Mouse (Mus musculus) midbrain, embryonic 14.5 days (tissue): ENCODE measurements around the gene Olfr1444. TPM values are rescaled to one million over a fixed set of nuclear protein-coding genes. Genes with fewer than 3 reads are reported as not detected.

ENCODE experiments used
- ATAC-seq: fragments of 200-750 bp; cut with Nextera tagmentation; 2 replicates; pipeline ENCODE4 v1.8.0; 2017; ENCODE audit warnings: moderate number of reproducible peaks, moderate library complexity; ENCODE audit not compliant: low FRiP score, low TSS enrichment
- DNase-seq: peaks from one replicate; pipeline ENCODE4 v3.0.0-alpha.2; 2015
- H3K27ac ChIP-seq: fragments of 300-500 bp; sonication (generic); replicated peaks from 2 replicates; pipeline ENCODE4 v1.5.1; 2014; ENCODE audit warnings: mild to moderate bottlenecking, low read depth, low read length, moderate library complexity
- H3K27me3 ChIP-seq: fragments of 300-500 bp; sonication (generic); 2 replicates; pipeline ENCODE4 v1.6.1; 2014; ENCODE audit warnings: low read length, control low read depth, mixed read lengths; ENCODE audit not compliant: control insufficient read depth, insufficient read depth
- H3K36me3 ChIP-seq: fragments of 300-500 bp; sonication (generic); 2 replicates; pipeline ENCODE4 v1.6.1; 2014; ENCODE audit warnings: low read length, control low read depth; ENCODE audit not compliant: control insufficient read depth, insufficient read depth
- H3K4me1 ChIP-seq: fragments of 300-500 bp; sonication (generic); 2 replicates; pipeline ENCODE4 v1.6.1; 2014; ENCODE audit warnings: mild to moderate bottlenecking, antibody characterized with exemption, low read length, control low read depth; ENCODE audit not compliant: control insufficient read depth, insufficient read depth
- H3K4me2 ChIP-seq: fragments of 300-500 bp; sonication (generic); 2 replicates; pipeline ENCODE4 v1.6.1; 2014; ENCODE audit warnings: mild to moderate bottlenecking, low read length, moderate library complexity
- H3K4me3 ChIP-seq: fragments of 300-500 bp; sonication (generic); replicated peaks from 2 replicates; pipeline ENCODE4 v1.5.1; 2014; ENCODE audit warnings: low read depth, low read length
- H3K9ac ChIP-seq: fragments of 300-500 bp; sonication (generic); replicated peaks from 2 replicates; pipeline ENCODE4 v1.6.1; 2014; ENCODE audit warnings: mild to moderate bottlenecking, low read length, moderate library complexity
- H3K9me3 ChIP-seq: fragments of 300-500 bp; sonication (generic); 2 replicates; pipeline ENCODE4 v1.6.1; 2016; ENCODE audit warnings: low read length, control low read depth, mixed read lengths; ENCODE audit not compliant: control insufficient read depth
- WGBS: fragments of 180-500 bp; shearing (Covaris S2); extraction: QIAGEN DNeasy Blood & Tissue Kit; methylation state at CpG from one replicate; pipeline ENCODE4 v1.1.7; 2014; 5-methylcytosine and 5-hydroxymethylcytosine counted together
- polyA plus RNA-seq: library from polyadenylated mRNA; unstranded; fragments of >200 nt; fragmentation: Nextera tagmentation; extraction: Ambion mirVana; gene quantifications from 2 replicates; pipeline ENCODE4 v1.2.1, GENCODE M21; 2014

Olfr1444 gene
- polyA plus RNA-seq, result not detected in 2 replicates

- no peaks in the 10 kb centered on the region for H3K9me3 ChIP-seq
- 45% methylated on average over 1 of the region's 1 CpGs for WGBS
- no peak within 1 kb of the TSS for H3K4me3 ChIP-seq
- DNase-seq (no peak), ATAC-seq (no peak)
- no peaks in the 10 kb centered on the region for H3K4me1 ChIP-seq
- no peak within 1 kb of the TSS for H3K27ac ChIP-seq
- H3K27me3 ChIP-seq, result no peaks in the 10 kb centered on the region
- H3K4me2 ChIP-seq, result no peak within 1 kb of the TSS
- H3K36me3 ChIP-seq, result no peaks in the 10 kb centered on the region
- no peak within 1 kb of the TSS for H3K9ac ChIP-seq
These were observed at the start of gene Olfr1444 for GRCm38 (mm10) chr19:12856983-12857382. TSS of gene Olfr1444 (plus strand) at chr19:12857283.

DNA sequence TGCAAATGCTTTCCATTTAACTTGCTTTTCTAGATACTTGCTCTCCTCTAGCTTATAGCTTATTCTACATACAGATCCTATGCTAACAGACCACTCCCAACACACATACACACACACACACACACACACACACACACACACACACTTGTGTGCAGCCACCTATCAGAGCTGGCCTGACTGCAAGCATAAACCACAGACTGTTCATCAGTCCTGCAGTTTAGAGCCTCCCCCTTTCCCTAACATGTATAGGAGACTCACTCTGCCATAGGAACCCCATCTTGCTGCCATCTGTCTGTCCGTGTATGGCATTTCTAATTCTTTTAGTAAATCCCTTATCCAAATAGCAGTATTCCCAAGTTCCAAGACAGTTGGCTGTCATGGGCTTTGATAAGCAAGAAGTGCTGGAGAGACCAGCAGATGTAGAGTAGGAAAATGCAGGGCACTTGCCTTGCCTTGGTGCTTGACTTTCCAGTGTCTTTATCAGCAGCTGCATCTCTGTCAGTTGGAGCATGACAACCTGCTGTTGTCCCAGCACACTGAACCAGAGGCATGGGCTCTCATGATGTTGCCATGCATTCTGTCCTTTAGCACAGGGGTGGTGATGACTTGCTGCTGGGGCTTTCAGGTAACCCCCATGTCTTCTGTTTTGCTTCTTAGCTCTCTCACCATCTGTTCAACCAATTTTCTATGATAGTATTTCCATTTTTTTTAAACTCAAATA is 44.3 kb upstream of the Olfr1444 start:
- Histone ChIP-seq H3K4me3 (no peak overlapping the region), H3K27me3 (no peaks in the 10 kb centered on the region), H3K27ac (no peak overlapping the region), H3K4me1 (no peaks in the 10 kb centered on the region), H3K4me2 (no peak overlapping the region), H3K9me3 (no peaks in the 10 kb centered on the region), H3K9ac (no peak overlapping the region), H3K36me3 (no peaks in the 10 kb centered on the region)
- DNase-seq, result no peak
- no peak for ATAC-seq
- WGBS, result 54% methylated on average over 1 of the region's 1 CpGs

DNA sequence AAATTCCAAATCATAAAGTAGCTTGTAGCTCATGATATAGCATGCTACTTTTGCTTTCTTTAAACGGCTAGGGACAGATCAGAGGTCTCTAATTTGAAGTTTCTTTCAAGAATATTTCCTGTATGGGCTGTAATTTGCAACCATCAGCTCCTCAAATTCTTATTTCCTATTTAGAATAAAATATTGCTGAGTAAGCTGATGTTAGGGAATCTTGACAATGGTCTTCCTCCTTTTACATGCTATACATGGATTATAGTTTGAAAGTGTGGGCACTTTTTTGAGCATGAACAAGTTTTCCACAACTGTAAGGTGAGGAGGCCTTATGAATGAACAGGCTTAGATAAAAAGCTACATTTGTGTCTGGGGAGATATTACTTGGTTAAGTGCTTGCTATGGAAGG is 43.2 kb upstream of the Olfr1444 start:
- no peaks in the 10 kb centered on the region for H3K9me3 ChIP-seq
- no peak overlapping the region for H3K4me2 ChIP-seq
- WGBS, result 80% methylated on average over 1 of the region's 1 CpGs
- DNase-seq (no peak), ATAC-seq (no peak)
- H3K27ac ChIP-seq, result no peak overlapping the region
- H3K9ac ChIP-seq, result no peak overlapping the region
- H3K4me3 ChIP-seq, result no peak overlapping the region
- H3K4me1 ChIP-seq, result no peaks in the 10 kb centered on the region
- no peaks in the 10 kb centered on the region for H3K36me3 ChIP-seq
- H3K27me3 ChIP-seq, result no peaks in the 10 kb centered on the region

GRCm38 (mm10) chr19:12818507-12818906 is 38.6 kb upstream of the Olfr1444 start:
- WGBS, result 94% methylated on average over 1 of the region's 1 CpGs
- H3K9ac ChIP-seq, result no peak overlapping the region

GRCm38 (mm10) chr19:12820383-12820782 is 36.7 kb upstream of the Olfr1444 start:
- Histone ChIP-seq H3K27me3 (no peaks in the 10 kb centered on the region), H3K27ac (no peak overlapping the region), H3K4me2 (no peak overlapping the region), H3K4me3 (no peak overlapping the region), H3K9me3 (no peaks in the 10 kb centered on the region), H3K4me1 (no peaks in the 10 kb centered on the region), H3K9ac (no peak overlapping the region), H3K36me3 (no peaks in the 10 kb centered on the region)
- DNase-seq (peak; percentile 75), ATAC-seq (no peak)
- WGBS, result 42% methylated on average over 4 of the region's 4 CpGs

More at GRCm38 (mm10) chr19:12818507-12818906, 38.6 kb upstream of the Olfr1444 start:
- Histone ChIP-seq H3K27me3 (no peaks in the 10 kb centered on the region), H3K4me2 (no peak overlapping the region), H3K4me1 (no peaks in the 10 kb centered on the region), H3K27ac (no peak overlapping the region), H3K4me3 (no peak overlapping the region), H3K9me3 (no peaks in the 10 kb centered on the region), H3K36me3 (no peaks in the 10 kb centered on the region)
- ATAC-seq (no peak), DNase-seq (no peak)

DNA sequence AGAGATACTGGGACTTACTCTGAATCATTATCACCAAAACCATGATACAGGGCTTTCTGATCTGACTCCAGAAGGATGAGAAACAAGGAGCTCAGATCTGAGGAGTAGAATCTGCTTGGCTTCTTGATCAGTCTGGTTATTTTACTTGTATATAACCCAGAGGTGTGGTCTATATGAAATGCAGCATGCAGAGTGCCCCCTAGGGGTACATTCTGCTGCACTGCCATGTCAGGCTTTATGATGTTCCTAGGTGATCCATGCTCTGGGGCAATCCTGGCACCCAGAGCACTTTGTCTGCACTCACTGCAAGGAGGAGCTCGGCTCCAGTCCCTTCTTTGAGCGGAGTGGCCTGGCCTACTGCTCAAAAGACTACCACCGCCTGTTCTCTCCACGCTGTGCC is 32.5 kb upstream of the Olfr1444 start:
- Histone ChIP-seq H3K27me3 (no peaks in the 10 kb centered on the region), H3K27ac (no peak overlapping the region), H3K9me3 (no peaks in the 10 kb centered on the region), H3K4me3 (no peak overlapping the region), H3K36me3 (no peaks in the 10 kb centered on the region), H3K4me2 (no peak overlapping the region), H3K9ac (no peak overlapping the region), H3K4me1 (no peaks in the 10 kb centered on the region)
- peak; percentile 4 for DNase-seq
- WGBS, result 78% methylated on average over 4 of the region's 4 CpGs
- no peak for ATAC-seq

- Histone ChIP-seq H3K9me3 (no peaks in the 10 kb centered on the region), H3K27ac (no peak overlapping the region), H3K9ac (no peak overlapping the region), H3K4me3 (no peak overlapping the region), H3K4me1 (no peaks in the 10 kb centered on the region), H3K27me3 (no peaks in the 10 kb centered on the region), H3K36me3 (no peaks in the 10 kb centered on the region), H3K4me2 (no peak overlapping the region)
- whole genome bisulfite sequencing, result 73% methylated on average over 2 of the region's 2 CpGs
- DNase-seq, result no peak
- no peak for ATAC-seq
These were observed 26.2 kb upstream of the Olfr1444 start for GRCm38 (mm10) chr19:12830823-12831430.

DNA sequence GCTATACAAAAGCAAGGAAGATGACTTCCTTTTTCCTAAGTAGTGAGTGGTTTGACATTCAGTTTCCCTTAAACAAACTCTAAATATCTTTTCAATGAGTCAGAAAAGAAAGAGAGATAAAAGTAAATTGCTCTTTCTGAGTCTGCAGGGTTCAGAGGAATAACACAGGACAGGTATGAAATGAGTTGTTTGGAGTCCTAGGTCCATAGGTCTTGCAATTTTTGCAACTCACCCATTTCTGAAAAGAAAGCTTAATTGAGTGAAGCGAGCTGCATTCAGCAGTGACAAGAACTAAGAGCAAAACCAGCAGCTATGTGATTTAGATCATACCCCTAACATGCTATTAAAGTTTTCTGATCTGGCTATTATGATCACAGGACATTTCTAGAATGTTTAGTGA is 25.5 kb upstream of the Olfr1444 start:
- Histone ChIP-seq H3K27ac (no peak overlapping the region), H3K36me3 (no peaks in the 10 kb centered on the region), H3K9ac (no peak overlapping the region), H3K9me3 (no peaks in the 10 kb centered on the region), H3K4me2 (no peak overlapping the region), H3K4me3 (no peak overlapping the region), H3K4me1 (no peaks in the 10 kb centered on the region), H3K27me3 (no peaks in the 10 kb centered on the region)
- ATAC-seq (no peak), DNase-seq (no peak)
- 58% methylated on average over 1 of the region's 1 CpGs for WGBS

DNA sequence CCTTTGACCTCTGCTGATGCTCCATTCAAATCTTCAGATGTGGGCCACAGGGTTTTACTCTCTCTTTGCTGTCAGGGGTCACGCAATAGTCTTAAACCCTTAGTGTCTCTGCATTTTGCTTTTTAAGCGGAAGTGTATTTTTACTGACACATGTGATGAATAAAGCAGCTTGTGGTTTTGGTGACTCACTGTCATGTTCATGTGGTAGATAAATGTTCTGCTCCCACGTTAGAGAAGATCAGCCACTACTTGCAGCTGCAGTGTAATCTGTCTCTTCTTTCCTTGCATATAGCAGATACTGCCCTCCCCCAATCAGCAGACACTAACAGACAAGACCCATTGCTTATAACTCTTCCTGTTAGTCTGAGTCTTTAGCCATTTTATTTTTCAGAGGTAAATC is 23.5 kb upstream of the Olfr1444 start:
- ATAC-seq, result no peak
- WGBS, result 86% methylated on average over 3 of the region's 3 CpGs
- H3K9me3 ChIP-seq, result no peaks in the 10 kb centered on the region
- H3K27me3 ChIP-seq, result no peaks in the 10 kb centered on the region
- no peak overlapping the region for H3K4me3 ChIP-seq
- DNase-seq, result no peak
- H3K4me2 ChIP-seq, result no peak overlapping the region
- no peaks in the 10 kb centered on the region for H3K4me1 ChIP-seq
- H3K36me3 ChIP-seq, result no peaks in the 10 kb centered on the region
- H3K9ac ChIP-seq, result no peak overlapping the region
- no peak overlapping the region for H3K27ac ChIP-seq
